Mouse (Mus musculus): ENCODE measurements around the gene Rnpep. TPM values are rescaled to one million over a fixed set of nuclear protein-coding genes. Genes with fewer than 3 reads are reported as not detected.
"Not testable (repeated sequence)": the region's sequence is repeated elsewhere in the genome, so short reads cannot be mapped to it uniquely, and the experiment has no call there.

The Rnpep gene
- polyA plus RNA-seq, 1 experiment from 2014 or later, result 87.9 TPM

DNA sequence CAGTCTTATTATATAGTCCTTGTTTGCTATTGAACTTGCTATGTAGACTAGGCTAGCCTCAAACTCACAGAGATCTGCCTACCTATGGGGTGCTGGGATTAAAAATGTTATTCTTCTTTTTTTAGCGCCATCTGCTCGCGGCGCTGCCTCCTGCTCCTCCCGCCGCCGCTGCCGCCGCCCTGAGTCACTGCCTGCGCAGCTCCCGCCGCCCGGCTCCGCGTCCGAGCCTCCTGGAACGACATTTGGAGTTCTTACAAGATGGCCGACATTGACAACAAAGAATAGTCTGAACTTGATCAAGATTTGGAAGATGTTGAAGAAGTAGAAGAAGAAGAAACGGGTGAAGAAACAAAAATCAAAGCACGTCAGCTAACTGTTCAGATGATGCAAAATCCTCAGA is 52.0 kb downstream of the Rnpep start:
- not testable (repeated sequence) for ATAC-seq (ENCODE audit: insufficient number of reproducible peaks, insufficient read depth, low FRiP score, low TSS enrichment, low read depth)
- WGBS, result 79% methylated on average over 20 of the region's 20 CpGs

DNA sequence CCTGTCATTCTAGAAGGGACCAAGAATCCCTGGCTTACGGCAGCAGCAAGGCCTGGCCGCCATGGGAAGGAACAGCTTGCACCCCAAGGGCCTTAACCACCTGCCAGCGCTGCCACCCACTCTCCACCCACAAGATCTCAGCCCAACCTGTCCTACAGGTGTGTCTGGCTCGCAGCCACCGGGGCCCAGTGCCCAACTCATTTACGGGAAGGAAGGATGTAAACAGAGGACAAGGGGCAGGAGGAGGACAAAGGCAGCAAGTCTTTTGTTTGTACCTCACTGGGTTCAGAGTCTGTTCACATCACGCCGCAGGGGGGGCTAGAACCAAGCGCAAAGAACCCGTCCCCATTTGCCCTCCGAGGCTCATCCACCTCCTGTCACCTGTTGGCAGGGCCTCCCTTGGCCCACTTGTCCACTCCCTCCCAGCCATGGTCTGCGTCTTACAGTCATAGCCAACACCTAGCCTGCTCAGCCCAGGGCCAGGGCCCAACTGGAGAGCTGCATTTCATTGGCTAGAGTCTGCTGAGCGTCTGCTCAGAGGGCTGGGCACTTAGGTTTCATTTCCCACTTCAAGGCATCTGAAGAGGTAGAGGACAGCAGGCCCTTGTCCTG is 56.4 kb downstream of the Rnpep start:
- H3K9ac ChIP-seq, result no peak overlapping the region
- 77% methylated on average over 13 of the region's 13 CpGs for WGBS
- H3K4me2 ChIP-seq, result no peak overlapping the region
- no peaks in the 10 kb centered on the region for H3K4me1 ChIP-seq
- H3K4me3 ChIP-seq, result no peak overlapping the region
- H3K36me3 ChIP-seq, result no peaks in the 10 kb centered on the region
- no peaks in the 10 kb centered on the region for H3K27me3 ChIP-seq
- H3K9me3 ChIP-seq, result no peaks in the 10 kb centered on the region
- H3K27ac ChIP-seq, result no peak overlapping the region
- no peak for ATAC-seq (ENCODE audit: insufficient number of reproducible peaks, insufficient read depth, low FRiP score, low TSS enrichment, low read depth)

More for the DNA sequence above, 52.0 kb downstream of the Rnpep start:
- not testable (repeated sequence) for H3K4me3 ChIP-seq, H3K4me1 ChIP-seq, H3K36me3 ChIP-seq, H3K27ac ChIP-seq, H3K9ac ChIP-seq, H3K27me3 ChIP-seq, H3K4me2 ChIP-seq, H3K9me3 ChIP-seq

DNA sequence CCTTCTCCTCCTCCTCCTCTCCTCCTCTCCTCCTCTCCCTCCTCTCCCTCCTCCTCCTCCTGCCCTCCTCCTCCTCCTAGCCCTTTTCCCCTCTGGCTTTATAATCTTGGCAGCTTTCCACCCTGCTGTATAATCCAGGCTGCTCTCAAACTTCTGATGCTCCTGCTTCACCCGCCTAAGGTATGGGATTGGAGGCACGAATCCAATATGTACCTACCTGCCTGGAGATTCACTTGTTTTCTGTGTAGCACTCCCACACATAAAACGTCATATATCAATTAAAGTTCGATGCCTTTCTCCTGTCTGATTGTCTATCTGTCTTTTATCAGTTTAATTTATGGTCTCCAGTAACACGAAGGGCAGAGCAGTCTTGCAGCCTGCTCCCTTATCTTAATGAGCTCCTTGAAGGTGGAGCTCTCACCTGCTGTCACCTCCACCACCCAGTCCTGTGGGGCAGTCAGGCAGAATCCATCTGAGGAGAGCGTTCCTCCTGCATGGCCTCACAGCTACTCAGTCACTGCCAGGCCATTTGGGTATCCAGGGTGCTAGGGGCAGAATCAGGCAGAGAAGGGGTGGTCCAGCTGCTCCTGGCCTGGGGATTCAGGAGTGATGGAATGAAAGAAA is 58.8 kb downstream of the Rnpep start:
- Histone ChIP-seq H3K36me3 (no peaks in the 10 kb centered on the region), H3K4me2 (no peak overlapping the region), H3K4me3 (no peak overlapping the region), H3K9ac (no peak overlapping the region), H3K4me1 (no peaks in the 10 kb centered on the region), H3K27me3 (no peaks in the 10 kb centered on the region), H3K9me3 (no peaks in the 10 kb centered on the region), H3K27ac (no peak overlapping the region)
- ATAC-seq (ENCODE audit: insufficient number of reproducible peaks, insufficient read depth, low FRiP score, low TSS enrichment, low read depth), result no peak
- 61% methylated on average over 6 of the region's 6 CpGs for WGBS

DNA sequence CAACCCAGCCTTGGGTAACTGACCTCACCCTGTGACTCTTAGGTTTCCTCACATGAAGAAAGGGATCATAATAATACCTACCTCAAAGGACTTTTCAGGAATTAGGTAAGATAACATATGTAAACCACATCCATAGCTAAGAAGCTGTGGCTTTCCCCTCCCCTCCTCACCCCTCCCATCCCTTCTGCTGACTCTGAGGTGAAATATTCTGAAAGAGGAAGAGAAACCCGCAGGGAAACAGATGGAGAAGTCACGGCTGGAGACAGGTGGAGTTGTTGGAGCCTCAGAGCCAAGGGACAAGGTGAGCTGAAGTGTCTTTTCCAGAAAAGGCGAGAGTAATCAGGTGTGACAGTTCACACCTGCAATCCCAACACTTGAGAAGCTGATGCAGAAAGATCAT is 59.7 kb downstream of the Rnpep start:
- 72% methylated on average over 3 of the region's 3 CpGs for WGBS
- Histone ChIP-seq H3K36me3 (no peaks in the 10 kb centered on the region), H3K4me3 (no peak overlapping the region), H3K9me3 (no peaks in the 10 kb centered on the region), H3K27me3 (no peaks in the 10 kb centered on the region), H3K9ac (no peak overlapping the region), H3K27ac (no peak overlapping the region), H3K4me2 (no peak overlapping the region), H3K4me1 (no peaks in the 10 kb centered on the region)
- ATAC-seq (ENCODE audit: insufficient number of reproducible peaks, insufficient read depth, low FRiP score, low TSS enrichment, low read depth), result no peak

DNA sequence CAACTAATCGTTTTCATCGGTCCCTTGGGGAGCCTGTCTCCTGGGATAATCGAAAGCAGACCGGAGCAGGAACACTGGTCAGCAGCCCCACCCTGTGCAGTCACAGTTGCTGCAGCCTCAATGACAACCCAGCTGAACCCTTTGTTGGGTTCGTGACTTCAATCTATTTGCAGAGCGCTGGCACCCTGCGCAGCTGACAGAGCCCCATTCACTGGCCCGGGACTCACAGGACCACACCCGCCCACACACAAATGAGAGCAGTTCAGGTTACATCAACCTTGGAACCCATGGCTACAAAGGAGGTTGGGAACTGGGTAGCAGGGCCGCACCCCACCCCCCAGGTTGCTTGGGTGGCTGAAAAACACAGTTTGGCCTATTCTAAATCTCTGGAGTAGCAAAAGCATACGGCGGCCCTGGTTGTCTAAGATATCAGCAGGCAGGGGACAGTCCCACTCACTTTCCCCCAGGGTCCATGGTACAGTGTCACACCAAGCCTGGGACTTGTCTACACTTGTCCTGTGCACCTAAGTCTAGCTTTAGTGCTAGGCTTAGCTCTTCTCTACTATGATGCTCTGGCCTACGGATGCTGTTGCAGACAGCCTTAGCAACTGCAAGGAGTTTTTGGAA is 66.2 kb downstream of the Rnpep start:
- H3K27ac ChIP-seq, result no peak overlapping the region
- no peaks in the 10 kb centered on the region for H3K9me3 ChIP-seq
- no peaks in the 10 kb centered on the region for H3K36me3 ChIP-seq
- no peak for ATAC-seq (ENCODE audit: insufficient number of reproducible peaks, insufficient read depth, low FRiP score, low TSS enrichment, low read depth)
- no peak overlapping the region for H3K4me3 ChIP-seq
- no peak overlapping the region for H3K4me2 ChIP-seq
- 43% methylated on average over 13 of the region's 13 CpGs for WGBS
- no peak overlapping the region for H3K9ac ChIP-seq
- H3K27me3 ChIP-seq, result no peaks in the 10 kb centered on the region
- peaks cover 7% of the 10 kb centered on the region for H3K4me1 ChIP-seq

DNA sequence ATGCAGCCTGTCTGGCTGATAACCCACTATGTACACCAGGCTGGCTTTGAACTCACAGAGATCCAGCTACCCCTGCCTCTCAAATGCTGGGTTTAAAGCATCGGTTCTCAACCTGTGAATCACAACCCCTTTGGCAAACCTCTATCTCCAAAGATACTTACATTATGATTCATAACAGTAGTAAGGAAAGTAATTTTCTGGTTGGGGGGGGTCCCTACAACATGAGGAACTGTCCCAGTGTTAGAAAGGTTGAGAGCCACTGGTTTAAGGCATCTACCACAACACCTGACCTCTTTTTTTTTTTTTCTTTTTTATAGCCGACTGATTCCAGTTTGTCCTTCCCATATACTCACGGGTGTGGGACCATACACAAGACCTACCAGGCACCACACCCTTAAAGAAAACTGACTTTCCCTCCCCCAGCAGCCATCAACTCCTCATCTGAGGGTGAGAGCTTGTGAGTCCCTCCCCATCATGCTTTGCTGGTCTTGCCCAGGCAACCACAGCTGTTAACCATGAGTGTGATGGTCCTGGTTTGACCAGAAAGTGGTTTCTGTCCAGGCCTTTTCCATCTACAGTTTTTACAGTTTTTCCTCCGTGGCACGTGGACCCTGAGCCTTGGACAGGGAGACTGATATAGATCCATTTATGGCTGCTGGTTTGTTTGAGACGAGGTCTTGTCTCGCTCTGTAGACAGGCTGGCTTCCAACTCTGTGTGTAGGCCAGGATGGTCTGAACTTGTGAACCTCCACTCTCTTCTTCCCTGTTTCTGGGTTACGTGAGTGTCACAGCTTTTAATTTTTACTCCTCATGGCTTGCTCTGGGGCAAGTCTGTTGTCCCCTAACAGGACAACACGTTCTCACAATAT is 69.9 kb downstream of the Rnpep start:
- H3K4me3 ChIP-seq, result no peak overlapping the region
- no peaks in the 10 kb centered on the region for H3K27me3 ChIP-seq
- WGBS, result 89% methylated on average over 9 of the region's 9 CpGs
- H3K4me2 ChIP-seq, result no peak overlapping the region
- H3K4me1 ChIP-seq, result peaks cover 7% of the 10 kb centered on the region
- H3K9me3 ChIP-seq, result no peaks in the 10 kb centered on the region
- no peak overlapping the region for H3K27ac ChIP-seq
- H3K36me3 ChIP-seq, result no peaks in the 10 kb centered on the region
- H3K9ac ChIP-seq, result no peak overlapping the region
- ATAC-seq (ENCODE audit: insufficient number of reproducible peaks, insufficient read depth, low FRiP score, low TSS enrichment, low read depth), result no peak

Other genes with a start within 250 kb of the Rnpep start
- 8.3 and 11.5 TPM in 2 replicates for gene Lgr6, start 178.8 kb downstream of the Rnpep start, polyA plus RNA-seq (2015; fragmentation: Nextera tagmentation; extraction: Ambion mirVana)
- 1.5 and 2.2 TPM in 2 replicates for gene Ptpn7, start 151.4 kb downstream of the Rnpep start, polyA plus RNA-seq (2015; fragmentation: Nextera tagmentation; extraction: Ambion mirVana)
- gene Arl8a, start 137.3 kb downstream of the Rnpep start, polyA plus RNA-seq (2015; fragmentation: Nextera tagmentation; extraction: Ambion mirVana), result 75.2 and 78.6 TPM in 2 replicates
- gene Gpr37l1, start 116.4 kb downstream of the Rnpep start, polyA plus RNA-seq (2015; fragmentation: Nextera tagmentation; extraction: Ambion mirVana), result not detected in 2 replicates
- 9.0 and 12.2 TPM in 2 replicates for gene Elf3, start 25.5 kb downstream of the Rnpep start, polyA plus RNA-seq (2015; fragmentation: Nextera tagmentation; extraction: Ambion mirVana)
- 165 and 192 TPM in 2 replicates for gene Timm17a, start 29.7 kb upstream of the Rnpep start, polyA plus RNA-seq (2015; fragmentation: Nextera tagmentation; extraction: Ambion mirVana)
- 0.42 and 0.59 TPM in 2 replicates for gene Lmod1, start 40.7 kb upstream of the Rnpep start, polyA plus RNA-seq (2015; fragmentation: Nextera tagmentation; extraction: Ambion mirVana)
- 22.4 and 23.0 TPM in 2 replicates for gene Shisa4, start 91.2 kb upstream of the Rnpep start, polyA plus RNA-seq (2015; fragmentation: Nextera tagmentation; extraction: Ambion mirVana)
- gene Ipo9, start 146.4 kb upstream of the Rnpep start, polyA plus RNA-seq (2015; fragmentation: Nextera tagmentation; extraction: Ambion mirVana), result 139 and 147 TPM in 2 replicates

Data from embryonic facial prominence, embryonic 13.5 days (tissue).